Mouse (Mus musculus) neutrophil, adult 5-6 weeks (primary cell): ENCODE data around the gene Myh4. TPM values are rescaled to one million over a fixed set of nuclear protein-coding genes. Genes with fewer than 3 reads are reported as not detected.

Source experiments
- ATAC-seq: fragments of 151-379, 151-347 bp; 2 replicates; pipeline ENCODE4 v1.8.0; 2017; ENCODE audit warnings: mild to moderate bottlenecking, moderate TSS enrichment; ENCODE audit not compliant: insufficient number of reproducible peaks, poor library complexity, low FRiP score, severe bottlenecking; ENCODE audit errors: extremely low read depth
- total RNA-seq: library from RNA; stranded (forward); fragments of 200-1000 nt; gene quantifications from 2 replicates; pipeline ENCODE4 v1.2.3, GENCODE M21; 2017

Gene Myh4
- not detected in 2 replicates for total RNA-seq

- ATAC-seq = no peak
Observed at GRCm38 (mm10) chr11:67237481-67238079, at the start of gene Myh4. Gene Myh4, plus strand, starts transcription at chr11:67238029.

DNA sequence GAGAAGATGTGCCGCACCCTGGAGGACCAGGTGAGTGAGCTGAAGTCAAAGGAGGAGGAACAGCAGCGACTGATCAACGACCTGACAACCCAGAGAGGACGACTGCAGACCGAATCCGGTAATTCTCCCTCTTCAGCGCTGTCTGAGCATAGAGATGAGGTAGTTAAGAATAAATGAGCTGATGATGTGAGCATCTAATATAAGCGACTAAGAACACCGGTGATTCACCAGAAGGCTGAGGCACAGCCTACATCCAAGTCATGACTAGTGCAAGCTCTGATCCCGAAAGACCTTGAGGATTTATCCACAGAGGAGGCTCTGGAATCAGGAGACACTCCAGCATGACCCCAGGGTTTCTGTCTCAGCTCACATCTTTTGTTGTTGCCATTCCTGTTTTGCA is 47.5 kb upstream of the Myh4 start:
- no peak for ATAC-seq

DNA sequence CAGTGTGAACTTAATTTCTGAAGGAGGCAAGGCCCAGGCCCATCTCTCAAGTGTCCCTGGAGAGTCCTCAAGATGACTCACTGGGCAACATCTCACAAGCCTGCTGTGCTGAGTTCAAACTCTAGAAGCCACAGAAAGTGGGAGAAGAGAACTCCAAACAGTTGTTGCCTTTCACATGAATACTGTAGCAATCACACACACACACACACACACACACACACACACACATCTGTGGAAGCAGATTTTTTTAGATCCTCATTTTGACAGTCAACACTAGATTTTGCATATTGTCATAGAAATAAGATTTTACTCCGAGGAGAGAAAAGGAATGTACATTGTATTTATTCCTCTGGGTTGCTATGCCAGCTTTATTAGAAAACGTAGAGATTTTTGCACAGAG is 47.0 kb upstream of the Myh4 start:
- no peak for ATAC-seq

DNA sequence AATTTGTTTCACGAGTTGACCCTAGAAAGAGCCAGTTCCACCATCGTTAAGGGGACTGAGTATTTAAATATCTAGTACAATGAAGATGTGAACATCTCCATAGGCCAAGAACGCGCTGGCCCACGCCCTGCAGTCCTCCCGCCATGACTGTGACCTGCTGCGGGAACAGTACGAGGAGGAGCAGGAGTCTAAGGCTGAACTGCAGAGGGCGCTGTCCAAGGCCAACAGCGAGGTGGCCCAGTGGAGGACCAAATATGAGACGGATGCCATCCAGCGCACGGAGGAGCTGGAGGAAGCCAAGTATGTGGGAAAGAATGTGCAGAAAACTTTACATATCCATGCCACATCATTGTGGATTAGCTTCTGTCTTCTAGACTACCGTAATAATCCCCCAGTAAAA is 46.3 kb upstream of the Myh4 start:
- no peak for ATAC-seq

GRCm38 (mm10) chr11:67199321-67199720 is 38.5 kb upstream of the Myh4 start:
- no peak for ATAC-seq

DNA sequence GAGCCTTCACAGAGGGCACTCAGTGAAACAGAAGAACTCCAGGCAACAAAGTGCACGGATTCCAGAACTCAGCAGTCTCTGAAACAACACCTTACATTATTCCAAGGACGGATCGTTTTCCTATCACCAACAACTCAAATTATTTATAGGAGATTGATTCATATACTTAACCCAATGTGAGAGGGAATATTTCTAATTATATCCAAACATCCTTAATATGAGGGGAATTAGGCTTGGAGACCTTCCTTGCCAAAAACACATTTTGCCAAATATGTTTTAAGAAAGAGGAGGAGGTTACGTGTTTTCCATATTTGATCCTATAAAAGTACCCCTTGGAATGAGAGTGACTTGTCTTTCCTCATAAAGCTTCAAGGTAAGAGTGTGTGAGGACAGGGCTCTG is 38.1 kb upstream of the Myh4 start, which contains the start of gene Myh1:
Myh1 (plus strand) TSS at position 301 of the 400 bp plus-strand sequence.
- no peak for ATAC-seq

DNA sequence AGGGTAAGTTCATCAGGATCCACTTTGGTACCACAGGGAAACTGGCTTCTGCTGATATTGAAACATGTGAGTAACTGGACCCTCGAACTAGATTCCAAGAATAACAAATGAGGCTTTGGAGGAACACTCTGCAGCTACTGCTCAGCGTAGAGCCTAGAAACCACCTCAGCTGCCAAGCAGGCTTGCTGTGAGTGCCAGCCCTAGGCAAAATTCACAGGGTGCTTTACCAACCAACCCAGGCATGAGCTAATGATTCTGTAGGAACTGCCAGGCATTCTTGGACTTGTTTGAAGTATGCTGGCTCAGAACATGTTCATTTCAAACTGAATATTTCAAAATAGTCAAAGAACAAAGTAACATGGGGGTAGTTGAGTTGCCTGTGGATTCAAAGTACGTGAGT is 33.1 kb upstream of the Myh4 start:
- no peak for ATAC-seq

- ATAC-seq = no peak
Observed at GRCm38 (mm10) chr11:67221803-67222202, 16.0 kb upstream of the Myh4 start.

- ATAC-seq = no peak
Observed at GRCm38 (mm10) chr11:67224466-67224865, 13.4 kb upstream of the Myh4 start.

DNA sequence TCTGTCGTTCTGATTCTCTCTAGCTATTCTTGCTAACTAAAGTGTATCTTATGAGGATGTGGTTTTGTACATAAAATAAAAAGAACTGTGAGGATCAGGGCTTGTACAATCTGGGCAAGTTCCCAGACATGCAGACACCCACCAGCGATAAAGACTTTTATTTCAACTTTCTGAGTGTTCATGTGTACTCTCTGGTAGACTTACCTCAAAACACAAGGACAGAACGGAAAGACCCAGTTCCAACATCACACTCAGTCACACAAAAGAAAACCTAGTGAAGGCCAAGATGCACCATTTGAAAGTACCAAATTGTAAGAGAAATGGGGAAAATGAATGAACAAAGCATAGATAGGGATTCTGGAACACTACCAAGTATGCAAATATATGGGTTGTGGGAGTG is 9.1 kb upstream of the Myh4 start:
- ATAC-seq = no peak

DNA sequence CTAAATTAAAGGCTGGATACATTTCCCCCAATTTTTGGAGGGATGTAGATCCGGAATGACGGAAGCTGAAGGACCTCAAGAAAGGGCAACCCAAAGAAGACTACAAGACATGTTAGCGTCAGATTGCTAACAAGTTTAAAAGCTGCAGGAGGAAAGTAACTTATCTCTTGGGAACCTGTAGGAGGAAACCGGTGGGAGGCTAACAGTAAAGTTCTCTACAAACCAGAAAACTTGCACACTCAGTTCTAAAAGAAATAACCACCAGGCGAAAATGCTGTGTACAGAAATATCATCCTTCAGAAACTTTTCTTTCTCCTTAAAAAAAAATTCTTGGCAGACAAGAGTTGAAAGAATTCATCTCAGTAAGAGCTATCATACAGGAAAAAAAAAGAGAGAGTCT is 8.7 kb upstream of the Myh4 start:
- ATAC-seq = no peak

GRCm38 (mm10) chr11:67229946-67230345 is 7.9 kb upstream of the Myh4 start:
- no peak for ATAC-seq

- no peak for ATAC-seq
Observed at GRCm38 (mm10) chr11:67235639-67236358, 2.0 kb upstream of the Myh4 start.

DNA sequence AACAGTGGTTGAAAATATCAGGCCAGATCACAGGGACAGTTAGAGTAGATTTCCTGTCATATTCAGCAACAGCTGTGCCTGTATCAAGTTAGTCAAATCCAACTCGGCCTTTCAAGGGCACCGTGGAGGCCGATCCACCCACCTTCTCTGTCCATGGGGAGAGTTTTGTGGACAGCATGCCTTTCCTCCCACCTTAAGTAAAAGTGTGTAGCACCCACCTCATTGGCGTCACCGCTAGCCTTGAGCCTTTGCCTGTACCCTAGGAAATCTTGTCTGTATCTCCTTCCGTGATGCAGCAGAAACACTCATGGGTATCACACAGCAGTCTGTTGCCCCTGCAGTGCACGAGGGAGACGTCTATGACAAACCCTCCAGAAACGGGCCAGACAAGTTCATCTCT is 1.0 kb upstream of the Myh4 start:
- ATAC-seq = no peak

DNA sequence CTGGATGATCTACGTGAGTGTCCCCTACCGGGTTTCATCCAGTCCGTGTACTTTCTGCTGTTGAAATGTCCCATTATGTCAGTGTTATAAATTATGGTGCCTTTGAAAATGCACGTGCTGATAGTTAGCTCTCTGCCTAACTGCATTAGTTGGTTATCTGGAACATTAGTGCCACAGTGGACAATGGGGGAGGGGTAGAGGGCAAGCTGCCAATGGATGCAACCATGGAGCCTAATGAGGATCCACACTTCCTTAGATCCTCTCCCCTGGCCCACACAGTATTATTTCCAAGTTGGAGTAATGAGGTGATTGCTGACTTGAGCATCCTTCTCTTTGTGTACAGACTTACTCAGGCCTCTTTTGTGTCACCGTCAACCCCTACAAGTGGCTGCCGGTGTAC is 3.2 kb downstream of the Myh4 start:
- no peak for ATAC-seq

- ATAC-seq = no peak
Observed at GRCm38 (mm10) chr11:67253691-67254090, 15.9 kb downstream of the Myh4 start.

DNA sequence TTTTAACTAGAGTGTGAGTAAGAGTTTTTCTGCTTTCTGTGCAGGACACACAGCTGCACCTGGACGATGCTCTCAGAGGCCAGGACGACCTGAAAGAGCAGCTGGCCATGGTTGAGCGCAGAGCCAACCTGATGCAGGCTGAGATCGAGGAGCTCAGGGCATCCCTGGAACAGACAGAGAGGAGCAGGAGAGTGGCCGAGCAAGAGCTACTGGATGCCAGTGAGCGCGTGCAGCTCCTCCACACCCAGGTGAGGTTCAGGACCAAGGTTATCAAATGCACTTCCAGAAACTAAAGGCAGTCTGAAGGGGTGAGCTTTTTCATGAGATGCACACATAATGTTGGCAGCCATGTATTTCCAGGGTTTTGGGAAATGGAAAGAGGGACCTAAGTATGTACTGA is 19.2 kb downstream of the Myh4 start:
- ATAC-seq = no peak

GRCm38 (mm10) chr11:67260956-67261355 is 23.1 kb downstream of the Myh4 start:
- ATAC-seq = no peak

GRCm38 (mm10) chr11:67276601-67277174 is 38.9 kb downstream of the Myh4 start, which contains the start of gene Myh8:
Gene Myh8, plus strand, starts transcription at chr11:67277124.
- ATAC-seq = no peak

DNA sequence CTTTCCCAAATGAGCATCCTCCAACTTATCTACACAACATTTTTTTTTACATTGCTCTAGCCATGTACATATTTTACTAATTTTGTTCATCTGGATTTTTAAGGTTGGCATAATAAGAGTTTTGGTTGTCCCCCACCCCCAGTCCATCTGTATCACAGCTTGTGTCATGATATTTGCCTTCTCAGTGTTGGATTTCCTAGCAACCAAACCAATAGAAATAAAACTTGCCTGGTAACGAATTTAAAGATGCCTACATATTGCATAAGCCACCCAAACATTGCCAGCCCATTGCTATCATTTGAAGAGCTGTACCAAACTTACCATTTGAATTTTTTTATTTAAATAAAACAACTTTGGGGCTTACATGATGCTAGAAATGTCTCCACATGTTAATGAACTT is 55.6 kb downstream of the Myh4 start:
- no peak for ATAC-seq
